Mouse (Mus musculus) liver, embryonic 11.5 days (tissue): ENCODE measurements around the gene Pcdh19. TPM values are rescaled to one million over a fixed set of nuclear protein-coding genes. Genes with fewer than 3 reads are reported as not detected.
A peak's percentile ranks its signal among the peaks of the same experiment; 100 is the strongest.

Experiments used
- ATAC-seq: fragments of 200-750 bp; cut with Nextera tagmentation; replicated peaks from 2 replicates; pipeline ENCODE4 v1.8.0; 2017; ENCODE audit warnings: moderate number of reproducible peaks, mild to moderate bottlenecking, moderate TSS enrichment, moderate library complexity; ENCODE audit not compliant: low FRiP score
- DNase-seq: peaks from one replicate; pipeline ENCODE4 v3.0.0-alpha.2; 2017; ENCODE audit warnings: low spot score
- H3K27ac ChIP-seq: fragments of 300-500 bp; sonication (generic); 2 replicates; pipeline ENCODE4 v1.5.1; 2014; ENCODE audit warnings: mild to moderate bottlenecking, low read depth, low read length, control low read depth
- H3K27me3 ChIP-seq: fragments of 300-500 bp; sonication (generic); replicated peaks from 2 replicates; pipeline ENCODE4 v1.6.1; 2014; ENCODE audit warnings: low read length, mixed read lengths; ENCODE audit not compliant: control insufficient read depth, insufficient read depth
- H3K36me3 ChIP-seq: fragments of 300-500 bp; sonication (generic); 2 replicates; pipeline ENCODE4 v1.6.1; 2014; ENCODE audit warnings: mild to moderate bottlenecking, low read length, moderate library complexity, mixed read lengths; ENCODE audit not compliant: control insufficient read depth, insufficient read depth
- H3K4me1 ChIP-seq: fragments of 300-500 bp; sonication (generic); replicated peaks from 2 replicates; pipeline ENCODE4 v1.6.1; 2014; ENCODE audit warnings: low read length, mixed read lengths; ENCODE audit not compliant: control insufficient read depth, insufficient read depth
- H3K4me2 ChIP-seq: fragments of 300-500 bp; sonication (generic); 2 replicates; pipeline ENCODE4 v1.6.1; 2014; ENCODE audit warnings: mild to moderate bottlenecking, control low read depth, moderate library complexity
- H3K4me3 ChIP-seq: fragments of 300-500 bp; sonication (generic); 2 replicates; pipeline ENCODE4 v1.5.1; 2014; ENCODE audit warnings: low read depth, low read length, control low read depth
- H3K9ac ChIP-seq: fragments of 300-500 bp; sonication (generic); 2 replicates; pipeline ENCODE4 v1.6.1; 2014; ENCODE audit warnings: low read depth, low read length, control low read depth
- H3K9me3 ChIP-seq: fragments of 300-500 bp; sonication (generic); 2 replicates; pipeline ENCODE4 v1.6.1; 2016; ENCODE audit warnings: low read length, inconsistent platforms, mixed read lengths; ENCODE audit not compliant: control insufficient read depth
- WGBS: fragments of 180-500 bp; shearing (Covaris S2); extraction: QIAGEN DNeasy Blood & Tissue Kit; methylation state at CpG from one replicate; pipeline ENCODE4 v1.1.7; 2014; 5-methylcytosine and 5-hydroxymethylcytosine counted together
- polyA plus RNA-seq: library from polyadenylated mRNA; unstranded; fragments of >200 nt; fragmentation: Nextera tagmentation; extraction: Ambion mirVana; gene quantifications from 2 replicates; pipeline ENCODE4 v1.2.1, GENCODE M21; 2014

The Pcdh19 gene
- polyA plus RNA-seq, 1 experiment from 2014 or later, result 0.27 TPM

DNA sequence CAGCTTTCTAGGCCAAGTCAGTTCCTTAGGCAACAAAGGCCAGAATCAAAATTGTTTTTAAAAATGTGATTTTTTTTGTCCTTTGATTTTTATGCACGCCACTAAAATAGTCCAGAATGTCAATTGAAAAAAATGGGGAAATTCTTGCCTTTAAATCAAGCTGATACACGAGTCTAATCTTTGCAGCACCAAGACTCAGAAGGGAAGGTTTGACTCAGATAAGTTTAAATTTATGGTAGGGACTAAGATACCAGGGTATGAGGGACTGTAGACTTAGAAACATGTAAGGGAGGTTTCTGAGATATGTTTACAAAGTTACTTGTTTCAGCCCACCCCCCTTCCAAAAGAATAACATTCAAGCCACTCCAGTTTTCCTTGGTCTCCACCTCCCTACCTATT is 3.6 kb upstream of the Pcdh19 start:
- no peaks in the 10 kb centered on the region for H3K4me1 ChIP-seq
- no peak overlapping the region for H3K9ac ChIP-seq
- DNase-seq, result no peak
- WGBS, result 41% methylated on average over 2 of the region's 2 CpGs
- ATAC-seq, result no peak
- H3K27ac ChIP-seq, result no peak overlapping the region
- H3K27me3 ChIP-seq, result peaks cover 42% of the 10 kb centered on the region
- no peaks in the 10 kb centered on the region for H3K9me3 ChIP-seq
- H3K36me3 ChIP-seq, result no peaks in the 10 kb centered on the region
- H3K4me3 ChIP-seq, result no peak overlapping the region
- no peak overlapping the region for H3K4me2 ChIP-seq

DNA sequence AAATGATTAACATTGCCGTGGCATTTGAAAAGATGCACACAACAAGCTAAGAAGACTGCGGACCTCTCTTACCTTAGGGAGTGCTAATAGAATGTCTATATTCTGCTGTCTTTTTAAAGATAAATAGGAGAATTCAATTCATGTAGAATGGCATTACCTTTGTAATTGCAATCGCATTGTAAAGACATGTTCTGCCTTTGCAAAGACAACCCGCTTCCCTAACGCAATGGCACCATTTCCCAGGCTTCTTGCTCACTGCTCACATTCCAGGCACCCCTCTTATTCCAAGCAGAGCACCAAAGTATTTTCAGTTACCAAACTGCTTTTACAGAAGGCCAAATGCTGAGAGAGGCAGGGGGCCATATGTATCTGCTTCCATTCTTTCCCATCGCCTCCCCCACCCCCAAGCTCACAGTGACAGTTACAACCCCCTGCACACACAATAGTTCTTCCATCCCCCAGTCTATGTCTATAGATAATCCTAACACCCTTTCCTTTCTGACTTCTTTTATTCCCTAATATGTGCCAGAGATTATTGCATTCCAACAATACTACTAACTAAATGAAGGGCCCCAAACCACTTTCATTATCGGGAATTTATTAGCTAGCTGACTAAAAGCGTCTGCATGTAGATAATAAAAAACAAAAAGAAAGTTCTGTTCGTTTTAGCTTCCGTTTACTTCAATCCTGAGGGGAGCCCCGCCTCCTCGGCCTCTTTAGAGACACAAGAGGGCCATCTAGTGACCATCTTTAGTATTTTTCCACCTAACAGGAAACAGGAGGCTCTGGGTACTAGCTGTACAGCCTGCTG is 3.0 kb upstream of the Pcdh19 start:
- 12% methylated on average over 12 of the region's 12 CpGs for WGBS
- DNase-seq, result no peak
- Histone ChIP-seq H3K4me3 (peak overlapping the region; percentile 21), H3K27ac (no peak overlapping the region), H3K9me3 (no peaks in the 10 kb centered on the region), H3K4me2 (peak overlapping the region; percentile 47), H3K27me3 (peaks cover 48% of the 10 kb centered on the region), H3K4me1 (no peaks in the 10 kb centered on the region), H3K9ac (no peak overlapping the region), H3K36me3 (no peaks in the 10 kb centered on the region)
- ATAC-seq, result no peak

DNA sequence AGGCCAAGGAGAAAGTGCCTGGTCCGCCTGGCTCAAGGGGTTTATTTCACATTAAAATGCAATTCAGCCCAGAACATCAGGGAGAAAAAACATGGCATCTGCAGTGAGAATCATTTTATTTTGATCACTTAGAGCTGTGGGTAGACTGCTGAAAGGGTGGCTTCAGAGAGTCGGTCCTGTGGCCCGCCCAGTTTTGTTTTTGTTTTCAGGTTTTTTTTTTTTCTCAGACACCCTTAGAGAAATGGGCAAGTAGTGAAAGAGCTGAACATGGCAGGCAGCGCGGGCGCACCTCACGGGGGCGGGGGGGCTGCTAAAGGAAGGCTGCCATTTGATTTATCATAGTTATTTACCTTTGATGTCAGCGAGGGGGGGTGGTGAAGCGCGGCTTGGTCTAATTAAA is 2.0 kb upstream of the Pcdh19 start:
- DNase-seq, result no peak
- ATAC-seq, result no peak
- H3K36me3 ChIP-seq, result no peaks in the 10 kb centered on the region
- 24% methylated on average over 11 of the region's 11 CpGs for WGBS
- no peaks in the 10 kb centered on the region for H3K4me1 ChIP-seq
- no peak overlapping the region for H3K9ac ChIP-seq
- 0 out of 2 replicates have a peak overlapping the region, but pooled peaks have one; percentile 26 for H3K4me3 ChIP-seq
- H3K27ac ChIP-seq, result no peak overlapping the region
- H3K4me2 ChIP-seq, result peak overlapping the region; percentile 47
- no peaks in the 10 kb centered on the region for H3K9me3 ChIP-seq
- H3K27me3 ChIP-seq, result peaks cover 58% of the 10 kb centered on the region

DNA sequence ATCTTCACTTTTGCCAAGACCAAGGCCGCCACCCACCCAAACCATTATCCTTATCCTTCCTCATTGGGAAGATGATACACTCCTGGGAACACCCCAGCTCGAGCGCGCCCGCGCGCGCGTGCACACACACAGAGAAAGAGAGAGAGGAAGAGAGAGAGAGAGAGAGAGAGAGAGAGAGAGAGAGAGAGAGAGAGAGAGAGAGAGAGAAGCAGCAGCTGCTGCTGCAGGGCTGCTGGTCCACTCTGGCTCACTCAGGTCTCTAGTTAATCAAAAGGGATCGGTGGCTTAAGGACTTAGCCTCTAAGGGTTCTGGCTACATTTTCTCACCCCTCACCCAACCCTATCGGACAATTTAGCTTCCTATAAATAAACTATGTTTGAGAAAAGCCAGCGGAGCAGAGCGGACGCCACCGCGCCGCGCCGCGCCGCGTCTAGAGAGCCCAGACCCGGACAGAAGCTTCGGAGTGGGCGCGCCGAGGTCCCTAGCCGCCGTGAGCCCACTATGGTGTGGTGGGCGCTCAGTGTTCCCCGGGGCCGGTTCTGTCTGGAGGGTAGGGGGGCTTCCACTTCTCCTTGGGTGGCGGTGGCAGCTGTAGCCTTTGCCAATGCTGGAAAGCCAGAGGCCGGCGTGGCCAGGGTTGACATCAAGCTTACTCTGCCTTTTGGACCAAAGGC is 926 bp upstream of the Pcdh19 start:
- Histone ChIP-seq H3K27me3 (peaks cover 69% of the 10 kb centered on the region), H3K27ac (no peak overlapping the region), H3K4me1 (no peaks in the 10 kb centered on the region), H3K9ac (no peak overlapping the region), H3K9me3 (no peaks in the 10 kb centered on the region), H3K4me3 (peak overlapping the region; percentile 27; the same call in 1 of the 2 replicates), H3K36me3 (no peaks in the 10 kb centered on the region), H3K4me2 (peak overlapping the region; percentile 34)
- no peak for ATAC-seq
- WGBS, result 20% methylated on average over 35 of the region's 35 CpGs
- DNase-seq, result peak; percentile 30

DNA sequence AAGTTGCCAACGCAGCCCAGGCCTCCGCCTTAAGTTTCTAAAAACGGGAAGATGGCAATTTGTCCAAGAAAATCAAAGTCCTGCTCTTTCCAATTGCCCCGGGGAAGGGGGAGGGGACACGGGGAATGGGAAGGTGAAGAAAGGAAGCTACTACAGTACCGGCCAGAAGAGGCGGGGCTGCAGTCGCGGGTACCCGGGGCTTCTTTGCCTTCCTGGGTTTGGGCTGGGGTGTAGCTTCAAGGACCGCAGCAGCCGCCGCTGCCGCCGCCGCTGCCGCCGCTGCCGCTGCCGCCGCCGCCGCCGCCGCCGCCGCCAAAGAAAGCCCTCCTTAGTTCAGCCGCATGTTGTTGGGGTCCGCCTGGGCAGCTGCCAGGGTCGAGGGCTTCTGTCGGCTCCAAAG is 631 bp downstream of the Pcdh19 start:
- Histone ChIP-seq H3K9ac (no peak overlapping the region), H3K36me3 (no peaks in the 10 kb centered on the region), H3K4me1 (no peaks in the 10 kb centered on the region), H3K27ac (no peak overlapping the region), H3K4me3 (peak overlapping the region; percentile 46), H3K27me3 (peaks cover 69% of the 10 kb centered on the region), H3K9me3 (no peaks in the 10 kb centered on the region), H3K4me2 (peak overlapping the region; percentile 73)
- DNase-seq (no peak), ATAC-seq (no peak)
- 18% methylated on average over 25 of the region's 31 CpGs for WGBS

DNA sequence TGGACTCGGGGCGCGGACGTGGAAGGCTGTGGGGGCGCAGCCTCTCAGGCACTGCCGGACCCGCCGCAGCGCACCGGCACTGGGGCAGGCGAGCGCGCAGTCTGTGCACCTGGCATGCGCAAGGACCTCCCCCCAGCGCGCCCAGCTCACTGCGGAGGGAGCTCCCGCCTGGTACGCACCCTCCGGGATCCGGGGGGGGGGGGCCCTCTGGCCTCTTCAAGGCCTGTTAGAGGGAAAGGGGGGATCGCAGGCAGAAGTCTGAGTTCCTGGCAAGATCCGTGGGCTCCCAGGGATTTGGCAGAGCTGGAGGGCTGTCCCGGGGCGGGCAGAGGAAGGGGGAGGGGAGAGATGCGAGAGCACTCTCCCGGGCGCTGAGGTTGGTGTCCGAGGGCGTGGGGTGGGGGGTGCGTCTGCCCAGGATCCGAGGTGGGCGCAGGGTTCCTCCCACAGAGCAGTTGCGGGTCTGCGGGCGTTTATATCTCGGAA is 1.1 kb downstream of the Pcdh19 start:
- WGBS, result 23% methylated on average over 29 of the region's 37 CpGs
- no peak for DNase-seq
- Histone ChIP-seq H3K9me3 (no peaks in the 10 kb centered on the region), H3K27ac (no peak overlapping the region), H3K9ac (no peak overlapping the region), H3K4me3 (peak overlapping the region; percentile 46), H3K4me1 (no peaks in the 10 kb centered on the region), H3K27me3 (peaks cover 71% of the 10 kb centered on the region), H3K4me2 (peak overlapping the region; percentile 73), H3K36me3 (no peaks in the 10 kb centered on the region)
- ATAC-seq, result no peak

DNA sequence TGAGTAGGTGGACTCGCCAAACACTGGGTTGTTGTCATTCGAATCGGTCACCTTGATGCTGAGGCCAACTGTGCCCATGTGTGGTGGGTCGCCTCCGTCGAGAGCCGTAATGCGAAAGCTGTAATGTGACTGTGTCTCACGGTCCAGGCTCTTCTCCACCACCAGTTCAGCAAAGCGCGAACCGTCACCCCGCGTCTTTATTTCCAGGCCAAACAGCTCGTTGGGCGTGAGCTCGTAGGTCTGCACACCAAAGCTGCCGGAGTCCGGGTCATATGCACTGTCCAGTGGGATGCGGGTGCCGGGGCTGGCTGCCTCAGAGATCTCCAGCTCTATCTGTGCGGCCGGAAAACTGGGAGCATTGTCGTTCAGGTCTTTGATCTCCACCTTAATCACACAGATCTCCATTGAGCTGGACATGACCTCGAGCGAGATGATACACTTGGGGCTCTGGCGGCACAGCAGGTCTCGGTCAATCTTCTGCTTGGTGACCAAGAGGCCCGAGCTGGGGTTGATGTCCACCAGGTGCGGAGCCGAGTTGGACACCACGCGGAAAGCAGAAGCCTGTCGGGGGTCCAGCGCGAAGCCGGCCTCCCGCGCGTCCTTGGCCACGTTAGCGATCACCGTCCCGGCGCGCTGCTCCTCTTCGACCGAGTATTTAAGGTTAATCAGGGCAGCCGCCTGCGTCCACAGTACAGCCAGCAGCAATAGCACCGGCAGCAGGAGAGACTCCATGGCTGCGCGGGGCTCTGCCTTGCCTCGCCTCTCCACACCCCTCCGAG is 2.1 kb downstream of the Pcdh19 start:
- 23% methylated on average over 55 of the region's 55 CpGs for WGBS
- Histone ChIP-seq H3K9me3 (no peaks in the 10 kb centered on the region), H3K4me2 (peak overlapping the region; percentile 73), H3K4me3 (peak overlapping the region; percentile 46), H3K27me3 (peaks cover 76% of the 10 kb centered on the region), H3K27ac (no peak overlapping the region), H3K36me3 (no peaks in the 10 kb centered on the region), H3K9ac (no peak overlapping the region), H3K4me1 (no peaks in the 10 kb centered on the region)
- no peak for ATAC-seq
- DNase-seq, result peak; percentile 31

DNA sequence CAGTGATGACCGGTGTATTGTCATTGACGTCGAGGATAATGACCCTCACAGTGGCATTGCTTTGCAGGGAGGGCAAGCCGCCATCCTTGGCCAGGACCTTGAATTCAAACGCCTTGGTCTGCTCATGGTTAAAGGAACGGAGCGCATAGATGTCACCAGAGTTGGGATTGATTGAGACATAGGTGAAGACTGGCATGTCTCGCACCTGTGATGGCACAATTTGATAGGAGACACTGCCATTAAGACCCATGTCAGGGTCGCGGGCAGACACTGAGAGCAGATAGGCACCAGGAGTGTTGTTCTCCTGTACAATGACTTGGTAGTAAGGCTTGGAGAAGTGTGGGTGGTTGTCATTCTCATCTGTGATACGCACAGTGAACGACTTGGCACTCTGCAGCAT is 3.2 kb downstream of the Pcdh19 start:
- H3K4me2 ChIP-seq, result no peak overlapping the region
- no peaks in the 10 kb centered on the region for H3K4me1 ChIP-seq
- H3K9ac ChIP-seq, result no peak overlapping the region
- no peak for DNase-seq
- H3K27me3 ChIP-seq, result peaks cover 65% of the 10 kb centered on the region
- no peaks in the 10 kb centered on the region for H3K36me3 ChIP-seq
- no peak overlapping the region for H3K4me3 ChIP-seq
- WGBS, result 42% methylated on average over 12 of the region's 12 CpGs
- ATAC-seq, result no peak
- H3K27ac ChIP-seq, result no peak overlapping the region
- H3K9me3 ChIP-seq, result no peaks in the 10 kb centered on the region
